Mouse (Mus musculus) spleen, adult 2 months (tissue): ENCODE measurements around the gene Wnt3a.

Experiments
- CTCF ChIP-seq: fragments of 200-500 bp; IDR thresholded peaks from 2 replicates; pipeline ENCODE4 v1.5.1; 2011; ENCODE audit warnings: mild to moderate bottlenecking, inconsistent platforms; ENCODE audit not compliant: insufficient read depth, insufficient read length, insufficient replicate concordance; ENCODE audit errors: extremely low read depth
- POLR2A ChIP-seq: fragments of 200-500 bp; IDR thresholded peaks from 2 replicates; pipeline ENCODE4 v1.6.1; 2011; ENCODE audit warnings: low read depth, low read length, inconsistent platforms

DNA sequence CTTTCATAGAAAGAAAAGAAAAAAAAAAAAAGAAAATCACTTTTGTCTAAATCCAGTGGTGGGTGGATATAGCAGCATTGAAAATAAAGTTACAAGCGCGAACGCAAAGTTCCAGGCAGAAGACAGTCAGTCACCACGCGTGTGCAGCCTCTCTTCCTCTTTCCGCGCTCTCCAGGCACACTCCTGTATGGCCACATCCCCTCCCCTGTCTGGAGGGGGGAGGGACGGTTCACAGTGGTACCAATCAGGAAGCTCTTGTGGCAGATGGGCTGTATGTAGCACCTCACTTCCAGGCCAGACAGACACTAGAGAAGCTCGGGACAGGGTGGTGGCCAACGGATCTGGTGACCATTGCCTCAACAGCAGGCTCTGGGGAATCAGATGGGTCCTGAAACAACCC, 42.5 kb downstream of the Wnt3a start:
- no peak for TF ChIP-seq CTCF
- TF ChIP-seq POLR2A: no peak
